Mouse (Mus musculus): ENCODE results near the gene Rnf11. TPM values are rescaled to one million over a fixed set of nuclear protein-coding genes. Genes with fewer than 3 reads are reported as not detected.
A peak's percentile ranks its signal among the peaks of the same experiment; 100 is the strongest.

The Rnf11 gene
- 100 to 1,000 TPM; 110 to 167 (median 131) TPM for total RNA-seq (2022)

GRCm38 (mm10) chr4:109484621-109485020 lies at the start of gene Rnf11:
Gene Rnf11, minus strand, starts transcription at chr4:109484728.
- no peak for DNase-seq (ENCODE audit: low spot score in 2 of 2)

- DNase-seq (ENCODE audit: low spot score in 2 of 2): no peak
These were observed 46.6 kb upstream of the Rnf11 start, which contains the start of gene 4930522H14Rik for GRCm38 (mm10) chr4:109531111-109531510. Gene 4930522H14Rik, minus strand, starts transcription at chr4:109531297.

GRCm38 (mm10) chr4:109530245-109530816 lies 45.8 kb upstream of the Rnf11 start:
- DNase-seq (ENCODE audit: low spot score in 2 of 2): no peak

GRCm38 (mm10) chr4:109504885-109505284 lies 20.4 kb upstream of the Rnf11 start:
- peak; percentile 9 to 13 for DNase-seq (ENCODE audit: low spot score in 2 of 2)

- DNase-seq (ENCODE audit: low spot score in 2 of 2): no peak
These were observed 13.9 kb upstream of the Rnf11 start for GRCm38 (mm10) chr4:109498476-109498875.

GRCm38 (mm10) chr4:109493581-109493980 lies 9.1 kb upstream of the Rnf11 start:
- peak in 1 of 2 experiments; percentile 7 for DNase-seq (ENCODE audit: low spot score in 2 of 2)

GRCm38 (mm10) chr4:109488812-109489211 lies 4.3 kb upstream of the Rnf11 start:
- no peak for DNase-seq (ENCODE audit: low spot score in 2 of 2)

GRCm38 (mm10) chr4:109482701-109483100 lies 1.8 kb downstream of the Rnf11 start:
- DNase-seq (ENCODE audit: low spot score in 2 of 2): no peak

GRCm38 (mm10) chr4:109481424-109481823 lies 3.1 kb downstream of the Rnf11 start:
- DNase-seq (ENCODE audit: low spot score in 2 of 2): no peak

- no peak for DNase-seq (ENCODE audit: low spot score in 2 of 2)
These were observed 7.1 kb downstream of the Rnf11 start for GRCm38 (mm10) chr4:109477454-109477853.

- peak; percentile 84 to 89 for DNase-seq (ENCODE audit: low spot score in 2 of 2)
These were observed 7.9 kb downstream of the Rnf11 start for GRCm38 (mm10) chr4:109476554-109477014.

- peak; percentile 18 to 44 for DNase-seq (ENCODE audit: low spot score in 2 of 2)
These were observed 8.7 kb downstream of the Rnf11 start for GRCm38 (mm10) chr4:109475577-109476553.

GRCm38 (mm10) chr4:109475078-109475477 lies 9.4 kb downstream of the Rnf11 start:
- no peak for DNase-seq (ENCODE audit: low spot score in 2 of 2)

- DNase-seq (ENCODE audit: low spot score in 2 of 2): no peak
These were observed 12.0 kb downstream of the Rnf11 start for GRCm38 (mm10) chr4:109472566-109472965.

GRCm38 (mm10) chr4:109471606-109472005 lies 12.9 kb downstream of the Rnf11 start:
- DNase-seq (ENCODE audit: low spot score in 2 of 2): no peak

GRCm38 (mm10) chr4:109467687-109468086 lies 16.8 kb downstream of the Rnf11 start:
- DNase-seq (ENCODE audit: low spot score in 2 of 2): no peak

GRCm38 (mm10) chr4:109463892-109464291 lies 20.6 kb downstream of the Rnf11 start:
- no peak for DNase-seq (ENCODE audit: low spot score in 2 of 2)

GRCm38 (mm10) chr4:109460421-109461179 lies 23.9 kb downstream of the Rnf11 start:
- no peak for DNase-seq (ENCODE audit: low spot score in 2 of 2)

GRCm38 (mm10) chr4:109456821-109457220 lies 27.7 kb downstream of the Rnf11 start:
- no peak for DNase-seq (ENCODE audit: low spot score in 2 of 2)

- no peak for DNase-seq (ENCODE audit: low spot score in 2 of 2)
These were observed 36.0 kb downstream of the Rnf11 start for GRCm38 (mm10) chr4:109448531-109448930.

- DNase-seq (ENCODE audit: low spot score in 2 of 2): no peak
These were observed 38.6 kb downstream of the Rnf11 start for GRCm38 (mm10) chr4:109445956-109446355.

GRCm38 (mm10) chr4:109445397-109445796 lies 39.1 kb downstream of the Rnf11 start:
- no peak for DNase-seq (ENCODE audit: low spot score in 2 of 2)

Measured in gastrocnemius, adult 8-10 months (tissue).